Mouse (Mus musculus) midbrain, embryonic 11.5 days (tissue): ENCODE measurements around the gene Olfr67. TPM values are rescaled to one million over a fixed set of nuclear protein-coding genes. Genes with fewer than 3 reads are reported as not detected.
"Not testable (repeated sequence)": the region's sequence is repeated elsewhere in the genome, so short reads cannot be mapped to it uniquely, and the experiment has no call there.

Experiments
- ATAC-seq: fragments of 200-750 bp; cut with Nextera tagmentation; 2 replicates; pipeline ENCODE4 v1.8.0; 2017; ENCODE audit warnings: moderate TSS enrichment, moderate library complexity; ENCODE audit not compliant: low FRiP score
- DNase-seq: peaks from one replicate; pipeline ENCODE4 v3.0.0; 2015; ENCODE audit warnings: low spot score; ENCODE audit errors: missing footprints
- H3K27ac ChIP-seq: fragments of 300-500 bp; sonication (generic); 2 replicates; pipeline ENCODE4 v1.5.1; 2014; ENCODE audit warnings: low read depth, low read length
- H3K27me3 ChIP-seq: fragments of 300-500 bp; sonication (generic); 2 replicates; pipeline ENCODE4 v1.6.1; 2014; ENCODE audit warnings: mild to moderate bottlenecking, low read length, moderate library complexity, mixed read lengths; ENCODE audit not compliant: control insufficient read depth, insufficient read depth
- H3K36me3 ChIP-seq: fragments of 300-500 bp; sonication (generic); 2 replicates; pipeline ENCODE4 v1.6.1; 2014; ENCODE audit warnings: mild to moderate bottlenecking, low read length, moderate library complexity, mixed read lengths; ENCODE audit not compliant: control insufficient read depth, insufficient read depth
- H3K4me1 ChIP-seq: fragments of 300-500 bp; sonication (generic); 2 replicates; pipeline ENCODE4 v1.6.1; 2014; ENCODE audit warnings: low read length; ENCODE audit not compliant: control insufficient read depth, insufficient read depth
- H3K4me2 ChIP-seq: fragments of 300-500 bp; sonication (generic); 2 replicates; pipeline ENCODE4 v1.6.1; 2014; ENCODE audit warnings: mild to moderate bottlenecking, moderate library complexity
- H3K4me3 ChIP-seq: fragments of 300-500 bp; sonication (generic); 2 replicates; pipeline ENCODE4 v1.5.1; 2014; ENCODE audit warnings: low read depth, low read length
- H3K9ac ChIP-seq: fragments of 300-500 bp; sonication (generic); 2 replicates; pipeline ENCODE4 v1.6.1; 2014; ENCODE audit warnings: low read length
- H3K9me3 ChIP-seq: fragments of 300-500 bp; sonication (generic); 2 replicates; pipeline ENCODE4 v1.6.1; 2016; ENCODE audit warnings: low read length; ENCODE audit not compliant: control insufficient read depth
- WGBS: fragments of 180-500 bp; shearing (Covaris S2); extraction: QIAGEN DNeasy Blood & Tissue Kit; methylation state at CpG from one replicate; pipeline ENCODE4 v1.1.7; 2014; 5-methylcytosine and 5-hydroxymethylcytosine counted together
- polyA plus RNA-seq: library from polyadenylated mRNA; unstranded; fragments of >200 nt; fragmentation: Nextera tagmentation; extraction: Ambion mirVana; gene quantifications from 2 replicates; pipeline ENCODE4 v1.2.1, GENCODE M21; 2014

Gene Olfr67
- polyA plus RNA-seq, 1 experiment from 2014 or later: not detected

DNA sequence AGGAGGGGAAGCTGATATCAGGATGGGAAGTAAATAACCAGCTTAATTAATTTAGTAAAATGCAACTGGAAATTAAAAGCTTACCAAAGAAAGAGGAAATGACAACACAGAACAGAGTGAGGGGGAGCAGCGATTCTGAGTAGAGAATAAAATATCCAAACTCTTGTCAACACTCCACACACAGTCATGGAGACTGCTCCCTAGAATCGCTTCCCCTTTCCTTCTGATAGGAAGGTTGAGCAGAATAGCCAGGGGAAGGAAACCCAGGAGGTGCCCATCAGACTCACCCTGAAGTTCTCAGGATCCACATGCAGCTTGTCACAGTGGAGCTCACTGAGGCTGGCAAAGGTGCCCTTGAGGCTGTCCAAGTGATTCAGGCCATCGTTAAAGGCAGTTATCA, 21.5 kb upstream of the Olfr67 start:
- H3K4me2 ChIP-seq, H3K27me3 ChIP-seq, H3K9ac ChIP-seq, H3K27ac ChIP-seq, H3K4me3 ChIP-seq, ATAC-seq, DNase-seq, H3K9me3 ChIP-seq, H3K36me3 ChIP-seq, H3K4me1 ChIP-seq: not testable (repeated sequence)
- no CpG with 5 or more reads among the region's 3 CpGs for WGBS

DNA sequence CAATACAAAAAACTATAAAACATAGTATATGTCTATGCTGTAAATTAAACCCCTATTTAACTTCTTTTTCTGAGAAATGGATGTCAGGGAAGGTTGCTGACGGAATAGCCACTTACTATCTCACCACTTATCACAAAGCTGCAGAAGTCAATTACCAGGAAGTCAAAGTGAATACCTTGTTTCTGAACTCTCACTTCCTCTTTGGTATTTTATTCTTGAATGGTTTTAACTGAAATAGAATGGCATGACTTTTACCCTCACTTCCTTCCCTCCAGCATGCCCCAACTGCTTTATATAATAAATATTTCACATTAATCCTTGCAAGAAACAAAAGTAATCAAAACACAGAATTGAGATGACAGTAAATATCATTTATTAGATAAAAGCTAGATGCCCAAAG, 20.6 kb upstream of the Olfr67 start:
- ATAC-seq: no peak
- Histone ChIP-seq H3K9me3 (no peaks in the 10 kb centered on the region), H3K4me2 (no peak overlapping the region), H3K4me1 (no peaks in the 10 kb centered on the region), H3K9ac (no peak overlapping the region), H3K4me3 (no peak overlapping the region), H3K27me3 (no peaks in the 10 kb centered on the region), H3K27ac (no peak overlapping the region), H3K36me3 (no peaks in the 10 kb centered on the region)
- no peak for DNase-seq
- WGBS: 73% methylated on average over 1 of the region's 1 CpGs

DNA sequence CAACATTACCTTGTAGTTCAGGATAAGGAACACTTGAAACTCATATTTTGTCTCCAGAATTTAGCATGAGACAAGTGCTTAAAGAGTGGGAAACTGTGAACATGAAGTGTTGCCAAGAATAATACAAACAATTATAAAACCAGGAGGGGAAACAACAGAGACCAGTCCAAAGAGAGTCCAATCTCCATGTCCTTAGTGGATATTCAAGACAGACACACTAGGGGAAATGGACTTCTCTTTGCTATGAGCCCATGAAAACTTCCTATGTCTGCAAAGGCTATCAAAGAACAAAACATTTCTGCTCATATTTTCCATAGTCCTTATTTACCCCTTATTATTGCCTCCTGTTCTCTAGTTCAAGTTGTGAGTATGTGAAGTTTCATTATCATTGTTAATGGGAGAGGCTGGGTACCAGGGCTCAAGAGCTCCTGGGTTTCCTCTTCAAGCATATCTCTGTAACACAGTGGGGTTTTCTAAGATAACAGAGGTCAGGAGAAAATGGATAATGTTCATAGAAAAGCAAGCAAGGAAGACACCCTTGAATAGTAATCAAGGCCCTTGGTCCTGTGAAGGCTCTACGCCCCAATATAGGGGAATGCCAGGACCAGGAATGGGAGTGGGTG, 19.7 kb upstream of the Olfr67 start:
- 90% methylated on average over 1 of the region's 1 CpGs for WGBS
- Histone ChIP-seq H3K27ac (no peak overlapping the region), H3K9ac (no peak overlapping the region), H3K27me3 (no peaks in the 10 kb centered on the region), H3K9me3 (no peaks in the 10 kb centered on the region), H3K36me3 (no peaks in the 10 kb centered on the region), H3K4me2 (no peak overlapping the region), H3K4me3 (no peak overlapping the region), H3K4me1 (no peaks in the 10 kb centered on the region)
- no peak for ATAC-seq
- DNase-seq: no peak

GRCm38 (mm10) chr7:103810746-103811145, 19.1 kb upstream of the Olfr67 start:
- Histone ChIP-seq H3K9ac (no peak overlapping the region), H3K27me3 (no peaks in the 10 kb centered on the region), H3K9me3 (no peaks in the 10 kb centered on the region), H3K4me1 (no peaks in the 10 kb centered on the region), H3K4me3 (no peak overlapping the region), H3K36me3 (no peaks in the 10 kb centered on the region), H3K27ac (no peak overlapping the region), H3K4me2 (no peak overlapping the region)
- no peak for ATAC-seq
- WGBS: 84% methylated on average over 3 of the region's 3 CpGs
- no peak for DNase-seq

- Histone ChIP-seq H3K4me2 (no peak overlapping the region), H3K9me3 (no peaks in the 10 kb centered on the region), H3K36me3 (no peaks in the 10 kb centered on the region), H3K4me3 (no peak overlapping the region), H3K4me1 (no peaks in the 10 kb centered on the region), H3K9ac (no peak overlapping the region), H3K27me3 (no peaks in the 10 kb centered on the region), H3K27ac (no peak overlapping the region)
- WGBS: 79% methylated on average over 1 of the region's 1 CpGs
- no peak for ATAC-seq
- DNase-seq: no peak
Measured at GRCm38 (mm10) chr7:103810296-103810695, 18.7 kb upstream of the Olfr67 start.

DNA sequence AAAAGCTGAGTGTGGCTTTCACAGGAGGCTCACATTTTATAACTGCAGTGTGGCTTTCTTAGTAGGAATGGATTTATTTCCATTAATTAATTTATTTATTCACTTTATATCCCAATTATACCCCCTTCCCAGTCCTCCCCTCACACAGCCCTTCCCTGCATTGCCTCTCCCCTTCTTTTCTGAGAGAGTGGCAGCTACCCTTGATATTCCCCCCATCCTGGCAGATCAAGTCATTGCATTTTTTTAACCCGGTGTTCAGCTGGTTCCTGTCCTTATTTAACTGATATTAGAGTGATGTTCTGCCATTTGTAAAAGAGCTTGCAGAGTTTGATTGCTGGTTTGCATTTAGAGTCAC, 18.2 kb upstream of the Olfr67 start:
- ATAC-seq (no peak), DNase-seq (no peak)
- no peaks in the 10 kb centered on the region for H3K27me3 ChIP-seq
- no peaks in the 10 kb centered on the region for H3K4me1 ChIP-seq
- H3K9ac ChIP-seq: no peak overlapping the region
- H3K36me3 ChIP-seq: no peaks in the 10 kb centered on the region
- H3K4me3 ChIP-seq: no peak overlapping the region
- no peak overlapping the region for H3K4me2 ChIP-seq
- WGBS: 73% methylated on average over 1 of the region's 1 CpGs
- H3K9me3 ChIP-seq: no peaks in the 10 kb centered on the region
- H3K27ac ChIP-seq: no peak overlapping the region

- no peaks in the 10 kb centered on the region for H3K4me1 ChIP-seq
- no peak overlapping the region for H3K4me2 ChIP-seq
- H3K9ac ChIP-seq: no peak overlapping the region
- H3K4me3 ChIP-seq: no peak overlapping the region
- no peaks in the 10 kb centered on the region for H3K36me3 ChIP-seq
- ATAC-seq (no peak), DNase-seq (no peak)
- H3K27ac ChIP-seq: no peak overlapping the region
- 82% methylated on average over 5 of the region's 5 CpGs for WGBS
- H3K9me3 ChIP-seq: no peaks in the 10 kb centered on the region
- H3K27me3 ChIP-seq: no peaks in the 10 kb centered on the region
Measured at GRCm38 (mm10) chr7:103808971-103809800, 17.6 kb upstream of the Olfr67 start.

DNA sequence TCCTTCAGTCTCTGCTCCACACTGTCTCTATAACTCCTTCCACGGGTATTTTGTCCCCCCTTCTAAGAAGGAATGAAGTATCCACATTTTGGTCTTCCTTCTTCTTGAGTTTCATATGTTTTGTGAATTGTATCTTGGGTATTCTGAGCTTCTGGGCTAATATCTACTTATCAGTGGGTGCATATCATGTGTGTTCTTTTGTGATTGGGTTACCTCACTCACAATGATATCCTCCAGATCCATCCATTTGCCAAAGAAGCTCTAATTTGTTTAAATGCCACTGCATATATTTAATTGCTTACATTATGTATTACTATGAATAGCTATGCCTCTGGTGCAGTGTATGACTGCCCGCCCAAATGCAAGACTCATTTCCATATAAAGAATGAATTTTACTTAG, 16.5 kb upstream of the Olfr67 start:
- ATAC-seq, H3K9ac ChIP-seq, H3K4me2 ChIP-seq, H3K27me3 ChIP-seq, DNase-seq, H3K9me3 ChIP-seq, H3K4me1 ChIP-seq, H3K4me3 ChIP-seq, H3K27ac ChIP-seq, H3K36me3 ChIP-seq: not testable (repeated sequence)
- 67% methylated on average over 2 of the region's 2 CpGs for WGBS

GRCm38 (mm10) chr7:103806856-103807255, 15.2 kb upstream of the Olfr67 start:
- ATAC-seq (peak; percentile 57; the same call in 1 of the 2 replicates), DNase-seq (peak; percentile 82)
- H3K4me3 ChIP-seq: no peak overlapping the region
- H3K9me3 ChIP-seq: no peaks in the 10 kb centered on the region
- no peaks in the 10 kb centered on the region for H3K27me3 ChIP-seq
- H3K27ac ChIP-seq: no peak overlapping the region
- H3K9ac ChIP-seq: no peak overlapping the region
- no peak overlapping the region for H3K4me2 ChIP-seq
- WGBS: 81% methylated on average over 1 of the region's 1 CpGs
- H3K36me3 ChIP-seq: no peaks in the 10 kb centered on the region
- H3K4me1 ChIP-seq: no peaks in the 10 kb centered on the region
